Mouse (Mus musculus): ENCODE results near the gene Gm45234.

Gm45234 gene

GRCm38 (mm10) chr6:124708289-124708889, 47.4 kb downstream of the Gm45234 start:
- no peak for DNase-seq (ENCODE audit: low read depth, low spot score)

- DNase-seq (ENCODE audit: low read depth, low spot score), result no peak
These were observed 49.7 kb downstream of the Gm45234 start for GRCm38 (mm10) chr6:124706061-124706627.

- DNase-seq (ENCODE audit: low read depth, low spot score), result no peak
These were observed 51.4 kb downstream of the Gm45234 start for GRCm38 (mm10) chr6:124704417-124704816.

GRCm38 (mm10) chr6:124703789-124704188, 52.0 kb downstream of the Gm45234 start:
- no peak for DNase-seq (ENCODE audit: low read depth, low spot score)

- peak; percentile 91 for DNase-seq (ENCODE audit: low read depth, low spot score)
These were observed 53.1 kb downstream of the Gm45234 start for GRCm38 (mm10) chr6:124702784-124703103.

GRCm38 (mm10) chr6:124702102-124702783, 53.6 kb downstream of the Gm45234 start:
- DNase-seq (ENCODE audit: low read depth, low spot score), result peak; percentile 48

GRCm38 (mm10) chr6:124701338-124701737, 54.5 kb downstream of the Gm45234 start:
- DNase-seq (ENCODE audit: low read depth, low spot score), result no peak

GRCm38 (mm10) chr6:124699962-124700610, 55.7 kb downstream of the Gm45234 start:
- no peak for DNase-seq (ENCODE audit: low read depth, low spot score)

- DNase-seq (ENCODE audit: low read depth, low spot score), result no peak
These were observed 56.5 kb downstream of the Gm45234 start for GRCm38 (mm10) chr6:124699366-124699765.

GRCm38 (mm10) chr6:124698751-124699150, 57.1 kb downstream of the Gm45234 start:
- DNase-seq (ENCODE audit: low read depth, low spot score), result no peak

GRCm38 (mm10) chr6:124696441-124697150, 59.2 kb downstream of the Gm45234 start:
- DNase-seq (ENCODE audit: low read depth, low spot score), result no peak

- DNase-seq (ENCODE audit: low read depth, low spot score), result no peak
These were observed 61.5 kb downstream of the Gm45234 start for GRCm38 (mm10) chr6:124694166-124694955.

- DNase-seq (ENCODE audit: low read depth, low spot score), result no peak
These were observed 62.4 kb downstream of the Gm45234 start for GRCm38 (mm10) chr6:124693243-124693981.

- DNase-seq (ENCODE audit: low read depth, low spot score), result no peak
These were observed 65.3 kb downstream of the Gm45234 start for GRCm38 (mm10) chr6:124690517-124690916.

All from R1 (cell line).